Mouse (Mus musculus) heart, embryonic 14.5 days (tissue): ENCODE data around the gene Kcnk5. TPM values are rescaled to one million over a fixed set of nuclear protein-coding genes. Genes with fewer than 3 reads are reported as not detected.

Experiments
- ATAC-seq: fragments of 200-750 bp; cut with Nextera tagmentation; 2 replicates; pipeline ENCODE4 v1.8.0; 2017; ENCODE audit warnings: low read depth, moderate TSS enrichment; ENCODE audit not compliant: insufficient number of reproducible peaks, insufficient read depth, low FRiP score
- H3K27ac ChIP-seq, 2 experiments: fragments of 200-500 bp in 1 of 2; fragments of 300-500 bp in 1 of 2; sonication (generic) in 1 of 2; replicated peaks in 1 of 2; 2 replicates each; pipeline ENCODE4 v1.5.1; 2012 to 2014; ENCODE audit warnings: low read depth in 2 of 2, low read length in 2 of 2, control low read depth in 1 of 2, mild to moderate bottlenecking in 1 of 2, mixed read lengths in 1 of 2; ENCODE audit not compliant: control insufficient read depth in 1 of 2, insufficient read depth in 1 of 2
- H3K27me3 ChIP-seq: fragments of 300-500 bp; sonication (generic); 2 replicates; pipeline ENCODE4 v1.6.1; 2014; ENCODE audit warnings: mild to moderate bottlenecking, low read length, control low read depth; ENCODE audit not compliant: control insufficient read depth, insufficient read depth
- H3K36me3 ChIP-seq: fragments of 300-500 bp; sonication (generic); 2 replicates; pipeline ENCODE4 v1.6.1; 2014; ENCODE audit warnings: mild to moderate bottlenecking, control low read depth, low read length, mixed read lengths; ENCODE audit not compliant: control insufficient read depth, insufficient read depth
- H3K4me1 ChIP-seq, 2 experiments: fragments of 200-500 bp in 1 of 2; fragments of 300-500 bp in 1 of 2; sonication (generic) in 1 of 2; 2 replicates each; pipeline ENCODE4 v1.6.1; 2012 to 2014; ENCODE audit warnings: low read length in 2 of 2, control low read depth in 1 of 2, mixed read lengths in 1 of 2; ENCODE audit not compliant: control insufficient read depth in 2 of 2, insufficient read depth in 2 of 2
- H3K4me2 ChIP-seq: fragments of 300-500 bp; sonication (generic); 2 replicates; pipeline ENCODE4 v1.6.1; 2014; ENCODE audit warnings: mild to moderate bottlenecking, low read length
- H3K4me3 ChIP-seq, 2 experiments: fragments of 200-500 bp in 1 of 2; fragments of 300-500 bp in 1 of 2; sonication (generic) in 1 of 2; 2 replicates each; pipeline ENCODE4 v1.5.1; 2012 to 2014; ENCODE audit warnings: low read length in 2 of 2, mild to moderate bottlenecking in 2 of 2, control low read depth in 1 of 2, low read depth in 1 of 2, moderate library complexity in 1 of 2; ENCODE audit not compliant: control insufficient read depth in 1 of 2, insufficient read depth in 1 of 2
- H3K9ac ChIP-seq: fragments of 300-500 bp; sonication (generic); 2 replicates; pipeline ENCODE4 v1.6.1; 2014; ENCODE audit warnings: mild to moderate bottlenecking, low read length
- H3K9me3 ChIP-seq: fragments of 300-500 bp; sonication (generic); 2 replicates; pipeline ENCODE4 v1.6.1; 2016; ENCODE audit warnings: low read length, control low read depth; ENCODE audit not compliant: control insufficient read depth
- WGBS: fragments of 180-500 bp; shearing (Covaris S2); extraction: QIAGEN DNeasy Blood & Tissue Kit; methylation state at CpG from one replicate; pipeline ENCODE4 v1.1.7; 2014; 5-methylcytosine and 5-hydroxymethylcytosine counted together
- polyA plus RNA-seq: library from polyadenylated mRNA; unstranded; fragments of >200 nt; fragmentation: Nextera tagmentation; extraction: Ambion mirVana; gene quantifications from 2 replicates; pipeline ENCODE4 v1.2.1, GENCODE M21; 2014

Kcnk5 gene
- polyA plus RNA-seq, 1 experiment from 2014 or later, result 1.8 TPM

DNA sequence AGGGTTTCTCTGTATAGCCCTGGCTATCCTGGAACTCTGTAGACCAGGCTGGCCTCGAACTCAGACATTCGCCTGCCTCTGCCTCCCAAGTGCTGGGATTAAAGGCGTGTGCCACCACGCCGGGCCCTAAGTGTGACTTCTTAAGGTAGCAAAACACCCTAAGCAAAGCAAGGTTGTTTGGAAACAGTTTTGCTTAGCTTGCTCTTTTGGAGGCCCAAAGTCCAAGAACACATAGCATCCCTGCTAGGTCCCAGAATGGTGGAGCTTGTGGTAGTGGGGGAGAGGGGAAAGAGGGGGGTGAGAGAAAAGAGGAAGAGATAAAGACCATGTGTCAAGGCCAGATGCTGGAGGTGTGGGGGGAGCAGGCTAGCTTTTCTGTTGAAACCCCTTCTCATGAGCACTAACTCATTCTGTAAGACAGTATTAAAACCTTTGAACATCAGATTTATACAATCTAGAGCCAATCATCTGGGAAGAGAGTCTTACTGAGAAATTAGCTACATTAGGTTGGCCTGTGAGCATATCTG lies 21.1 kb upstream of the Kcnk5 start:
- Histone ChIP-seq H3K27me3 (no peaks in the 10 kb centered on the region), H3K27ac (no peak overlapping the region), H3K4me1 (no peaks in the 10 kb centered on the region), H3K4me3 (no peak overlapping the region), H3K4me2 (no peak overlapping the region), H3K9me3 (no peaks in the 10 kb centered on the region), H3K36me3 (no peaks in the 10 kb centered on the region), H3K9ac (no peak overlapping the region)
- 83% methylated on average over 5 of the region's 5 CpGs for WGBS
- no peak for ATAC-seq

DNA sequence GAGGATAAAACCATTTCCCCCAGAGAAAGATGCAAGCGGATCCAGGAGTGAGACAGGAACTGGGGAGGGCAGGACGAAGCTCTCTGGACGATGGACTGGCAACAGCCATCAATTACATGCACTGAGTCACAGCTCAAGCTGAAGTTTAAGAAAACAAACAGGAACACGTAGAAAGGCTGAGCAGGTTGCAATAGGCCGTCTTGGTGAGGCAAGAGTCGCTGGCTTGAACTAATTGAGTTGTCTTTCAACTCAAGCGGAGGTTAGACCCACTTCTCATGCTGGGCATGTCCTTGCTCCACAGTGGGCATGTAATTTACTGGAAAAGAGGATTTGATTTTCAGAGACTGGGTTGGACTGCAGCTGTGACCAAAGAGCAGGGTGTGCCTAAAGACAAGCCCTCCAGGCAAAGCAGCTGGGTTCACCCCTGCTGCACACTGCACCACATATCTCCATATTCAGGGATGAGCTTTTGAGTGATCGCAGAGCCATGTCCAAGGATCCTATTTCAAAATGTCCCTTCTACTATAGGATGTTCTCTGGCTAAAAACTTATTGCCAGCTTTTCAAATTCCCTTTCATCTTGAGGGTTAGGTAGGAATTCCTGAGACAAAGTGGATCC lies 19.6 kb upstream of the Kcnk5 start:
- WGBS, result 67% methylated on average over 8 of the region's 8 CpGs
- H3K9me3 ChIP-seq, result no peaks in the 10 kb centered on the region
- no peak for ATAC-seq
- no peak overlapping the region for H3K27ac ChIP-seq
- no peaks in the 10 kb centered on the region for H3K27me3 ChIP-seq
- H3K36me3 ChIP-seq, result no peaks in the 10 kb centered on the region
- no peak overlapping the region for H3K4me3 ChIP-seq
- H3K4me1 ChIP-seq, result no peaks in the 10 kb centered on the region
- no peak overlapping the region for H3K9ac ChIP-seq
- H3K4me2 ChIP-seq, result no peak overlapping the region

DNA sequence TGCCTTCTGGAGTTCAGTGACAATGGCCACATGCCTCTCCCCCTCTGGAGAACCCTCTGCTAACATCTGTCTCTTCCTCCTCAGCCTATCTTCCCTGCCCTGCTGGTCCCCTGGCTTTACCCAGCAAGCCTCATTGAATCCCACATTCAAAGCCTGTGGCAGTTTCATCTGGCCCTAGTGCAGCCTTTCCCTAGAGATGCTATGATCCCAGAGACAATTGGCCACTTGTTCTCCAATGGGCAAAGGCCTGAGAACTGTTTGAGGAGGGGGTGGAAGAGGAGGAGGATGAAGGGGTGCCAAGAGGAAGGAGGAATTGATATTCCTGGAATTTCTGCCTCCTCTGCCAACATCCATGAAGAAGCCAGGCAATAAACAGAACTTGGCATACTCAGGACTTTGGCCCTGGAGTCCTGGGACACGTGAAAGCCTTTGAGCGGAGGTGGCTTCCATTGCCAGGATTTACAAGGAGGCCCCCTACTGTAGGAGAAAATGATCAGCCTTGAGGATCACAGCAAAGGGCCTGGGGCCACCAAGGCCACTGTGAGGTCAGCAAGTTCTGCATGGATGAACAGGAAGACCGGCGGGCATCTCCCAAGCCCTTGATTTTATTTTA lies 11.6 kb upstream of the Kcnk5 start:
- no peak overlapping the region for H3K4me3 ChIP-seq
- 88% methylated on average over 4 of the region's 4 CpGs for WGBS
- H3K9me3 ChIP-seq, result no peaks in the 10 kb centered on the region
- H3K9ac ChIP-seq, result no peak overlapping the region
- H3K4me1 ChIP-seq, result no peaks in the 10 kb centered on the region
- no peaks in the 10 kb centered on the region for H3K27me3 ChIP-seq
- no peak overlapping the region for H3K4me2 ChIP-seq
- no peak overlapping the region for H3K27ac ChIP-seq
- H3K36me3 ChIP-seq, result no peaks in the 10 kb centered on the region
- no peak for ATAC-seq

DNA sequence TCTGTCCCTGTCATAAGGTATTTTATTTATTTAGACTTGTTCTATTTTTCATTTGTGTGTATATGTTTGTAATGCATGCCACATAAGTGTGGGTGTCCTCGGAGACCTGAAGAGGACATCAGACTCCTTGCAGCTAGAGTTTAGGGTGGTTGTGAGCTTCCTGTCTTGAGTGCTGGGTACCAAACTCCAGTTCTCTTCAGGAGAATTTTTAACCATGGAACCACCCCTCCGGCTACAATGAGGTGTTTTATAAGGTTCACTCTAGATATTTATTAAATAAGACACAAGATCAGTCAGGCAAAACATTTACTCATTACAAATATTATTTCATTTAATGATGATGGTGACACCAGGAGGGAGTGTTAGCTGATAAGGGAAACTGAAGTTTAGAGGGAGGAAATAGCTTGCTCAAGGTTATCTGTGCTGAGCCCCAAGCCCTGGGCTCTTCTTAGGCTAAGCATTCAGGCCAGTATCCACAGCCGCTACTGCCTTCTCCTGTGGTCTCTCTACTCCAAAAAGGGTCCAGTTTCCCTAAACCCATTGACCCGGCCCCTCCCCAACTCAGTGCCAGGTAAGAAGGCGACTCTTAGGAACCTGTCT lies 9.6 kb upstream of the Kcnk5 start:
- no peak for ATAC-seq
- no peak overlapping the region for H3K4me2 ChIP-seq
- WGBS, result 83% methylated on average over 5 of the region's 5 CpGs
- H3K4me1 ChIP-seq, result no peaks in the 10 kb centered on the region
- no peak overlapping the region for H3K27ac ChIP-seq
- no peaks in the 10 kb centered on the region for H3K36me3 ChIP-seq
- H3K9ac ChIP-seq, result no peak overlapping the region
- H3K9me3 ChIP-seq, result no peaks in the 10 kb centered on the region
- H3K27me3 ChIP-seq, result no peaks in the 10 kb centered on the region
- no peak overlapping the region for H3K4me3 ChIP-seq

DNA sequence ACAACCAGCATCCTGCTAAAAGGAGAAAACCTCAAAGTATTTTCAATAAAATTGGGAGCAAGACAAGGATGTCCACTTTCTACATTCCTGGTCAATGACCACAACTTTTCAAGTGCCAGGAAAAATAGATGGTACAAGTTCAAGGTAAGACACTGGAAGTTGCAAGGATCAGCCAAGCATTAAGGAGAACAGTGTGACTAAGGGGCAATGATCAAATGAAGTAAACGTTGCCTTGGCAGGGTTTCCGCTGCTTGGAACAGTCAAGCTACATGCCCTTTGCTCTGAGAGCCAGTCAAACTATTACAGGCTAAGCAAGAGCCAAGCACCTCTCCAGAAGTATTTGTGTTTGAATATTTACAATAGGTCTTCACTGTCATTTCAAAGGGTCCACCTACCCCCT lies 8.1 kb upstream of the Kcnk5 start:
- H3K4me3 ChIP-seq, result no peak overlapping the region
- H3K4me1 ChIP-seq, result no peaks in the 10 kb centered on the region
- no peaks in the 10 kb centered on the region for H3K36me3 ChIP-seq
- no peak overlapping the region for H3K27ac ChIP-seq
- no peak overlapping the region for H3K9ac ChIP-seq
- no peaks in the 10 kb centered on the region for H3K9me3 ChIP-seq
- WGBS, result 88% methylated on average over 2 of the region's 2 CpGs
- no peak for ATAC-seq
- H3K4me2 ChIP-seq, result no peak overlapping the region
- no peaks in the 10 kb centered on the region for H3K27me3 ChIP-seq

DNA sequence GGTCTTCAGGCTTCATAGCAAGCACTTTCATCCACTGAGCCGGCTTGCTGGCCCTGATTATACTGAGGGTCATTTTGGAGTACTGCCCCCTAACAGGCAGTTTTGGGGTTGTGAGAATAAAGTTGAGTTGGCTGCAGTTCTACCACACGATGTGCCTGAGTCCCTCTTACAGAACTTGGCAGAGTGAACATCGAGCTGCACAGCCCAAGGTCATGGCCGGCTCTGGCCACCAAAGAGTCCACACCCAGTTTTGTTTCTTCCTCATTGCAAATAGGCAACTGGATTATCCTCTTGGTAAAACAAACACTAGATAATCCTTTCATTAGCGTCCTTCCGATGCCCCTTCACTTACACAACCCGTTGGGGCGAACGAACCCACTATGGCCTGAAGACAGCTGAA lies 3.8 kb upstream of the Kcnk5 start:
- WGBS, result 72% methylated on average over 9 of the region's 9 CpGs
- Histone ChIP-seq H3K4me2 (no peak overlapping the region), H3K27me3 (no peaks in the 10 kb centered on the region), H3K36me3 (no peaks in the 10 kb centered on the region), H3K9me3 (no peaks in the 10 kb centered on the region), H3K9ac (no peak overlapping the region), H3K4me3 (no peak overlapping the region), H3K4me1 (peaks cover 2 to 9% of the 10 kb centered on the region in 2 experiments; a peak in 3 of 4 replicates), H3K27ac (no peak overlapping the region)
- no peak for ATAC-seq

DNA sequence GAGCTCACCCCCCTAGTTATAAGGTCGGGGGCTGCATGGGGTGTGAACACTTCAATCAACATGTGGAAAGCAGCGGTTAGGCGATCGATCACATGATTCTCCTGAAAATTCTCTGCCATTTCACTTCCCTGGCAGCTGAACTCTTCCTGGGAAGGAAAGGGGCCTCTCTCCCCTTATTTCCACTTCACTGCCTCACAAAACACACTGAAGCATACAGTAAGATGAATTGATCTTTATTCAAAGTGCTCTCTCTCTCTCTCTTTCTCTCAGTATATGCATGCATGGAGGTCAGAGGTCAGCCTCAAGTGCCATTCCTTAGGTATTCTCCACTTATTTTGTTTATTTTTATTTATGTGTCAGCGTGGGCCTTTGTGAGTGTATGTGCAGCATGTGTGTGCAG lies 2.1 kb upstream of the Kcnk5 start:
- WGBS, result 81% methylated on average over 5 of the region's 5 CpGs
- Histone ChIP-seq H3K27ac (no peak overlapping the region), H3K27me3 (no peaks in the 10 kb centered on the region), H3K36me3 (no peaks in the 10 kb centered on the region), H3K9ac (no peak overlapping the region), H3K4me3 (no peak overlapping the region), H3K9me3 (no peaks in the 10 kb centered on the region), H3K4me1 (peaks cover 4 to 13% of the 10 kb centered on the region in 2 experiments; a peak in 3 of 4 replicates), H3K4me2 (no peak overlapping the region)
- no peak for ATAC-seq
